Mouse (Mus musculus): ENCODE data around the gene Jakmip3. TPM values are rescaled to one million over a fixed set of nuclear protein-coding genes. Genes with fewer than 3 reads are reported as not detected.

Gene Jakmip3
- total RNA-seq, 2 experiments from 2014 or later, result not detected

GRCm38 (mm10) chr7:139133446-139133845 is 192.9 kb downstream of the Jakmip3 start:
- no peak for ATAC-seq (replicated peaks; ENCODE audit: low FRiP score, low TSS enrichment, poor library complexity, severe bottlenecking)

Other genes with a start within 250 kb of the Jakmip3 start
- 35.9 and 38.2 TPM in 2 replicates for gene Ppp2r2d, start 94.7 kb upstream of the Jakmip3 start, total RNA-seq (2014; fragmentation: Nextera tagmentation)
- 36.1 and 38.2 TPM in 2 replicates for gene Ppp2r2d, start 94.7 kb upstream of the Jakmip3 start, total RNA-seq (2017)
- gene Mapk1ip1, start 94.5 kb upstream of the Jakmip3 start, total RNA-seq (2014; fragmentation: Nextera tagmentation), result 8.1 and 24.0 TPM in 2 replicates
- gene Mapk1ip1, start 94.5 kb upstream of the Jakmip3 start, total RNA-seq (2017), result 0.33 and 5.4 TPM in 2 replicates
- 3.5 and 14.2 TPM in 2 replicates for gene Bnip3, start 31.2 kb upstream of the Jakmip3 start, total RNA-seq (2014; fragmentation: Nextera tagmentation)
- 13.0 and 15.1 TPM in 2 replicates for gene Bnip3, start 31.2 kb upstream of the Jakmip3 start, total RNA-seq (2017)
- not detected in 2 replicates for gene Dpysl4, start 145.3 kb downstream of the Jakmip3 start, total RNA-seq (2014; fragmentation: Nextera tagmentation)
- not detected in 2 replicates for gene Dpysl4, start 145.3 kb downstream of the Jakmip3 start, total RNA-seq (2017)

Measured in megakaryocyte-erythroid progenitor cell, adult 5-6 weeks (primary cell).